Mouse (Mus musculus): ENCODE measurements at regions not wholly inside any gene's neighbourhood (a gene's known extent, or its start where the extent isn't known, plus 50 kb on each side); places are given as distances from the start of the nearest gene placed in this dataset.

DNA sequence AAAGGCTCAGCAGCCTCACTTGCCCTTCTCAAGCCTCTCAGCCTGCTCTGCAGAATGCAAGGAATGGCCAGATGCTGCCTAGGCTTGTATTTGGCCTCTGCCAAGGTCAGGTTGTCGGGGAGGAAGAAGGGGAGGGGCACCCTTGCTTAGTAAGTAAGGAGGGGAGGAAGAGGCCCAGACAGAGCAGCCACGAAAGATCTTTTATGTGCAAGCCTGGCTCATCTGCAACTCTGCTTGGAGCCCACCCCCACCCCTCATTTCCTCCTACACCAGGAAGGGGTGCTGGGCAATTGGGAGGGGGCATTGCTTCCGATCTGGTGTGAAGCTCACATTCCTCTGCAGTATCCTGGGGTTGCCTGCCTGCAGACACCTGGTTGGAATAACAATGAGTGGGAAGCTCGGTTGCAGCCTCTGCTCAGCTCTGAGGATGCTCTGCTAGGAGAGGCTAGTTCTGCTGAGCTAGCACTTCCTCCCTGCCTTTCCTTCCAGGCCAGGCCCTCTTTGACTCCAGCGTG, 1169.9 kb upstream of the A1bg start:
- Histone ChIP-seq H3K9ac (ENCODE audit: low read depth, poor library complexity, severe bottlenecking) (no peak overlapping the region), H3K27me3 (ENCODE audit: control insufficient read depth, insufficient read depth, low read length, poor library complexity, severe bottlenecking) (no peaks in the 10 kb centered on the region), H3K27ac (ENCODE audit: insufficient read depth, low read length) (peak overlapping the region; percentile 99), H3K4me3 (ENCODE audit: low read depth, low read length) (no peak overlapping the region), H3K4me1 (ENCODE audit: control insufficient read depth, insufficient read depth, low read length) (peaks cover 13% of the 10 kb centered on the region), H3K9me3 (replicated peaks; ENCODE audit: control insufficient read depth, insufficient read depth, low read length, poor library complexity, severe bottlenecking) (no peaks in the 10 kb centered on the region), H3K36me3 (ENCODE audit: control insufficient read depth, insufficient read depth, low read length, poor library complexity, severe bottlenecking) (no peaks in the 10 kb centered on the region)
- TF ChIP-seq EP300 (IDR thresholded peaks at IDR 0.05; ENCODE audit: insufficient read depth, low read depth, low read length) = peak; percentile 100
- no peak for TF ChIP-seq POLR2A (IDR thresholded peaks at IDR 0.05; ENCODE audit: insufficient read depth, low read length)

DNA sequence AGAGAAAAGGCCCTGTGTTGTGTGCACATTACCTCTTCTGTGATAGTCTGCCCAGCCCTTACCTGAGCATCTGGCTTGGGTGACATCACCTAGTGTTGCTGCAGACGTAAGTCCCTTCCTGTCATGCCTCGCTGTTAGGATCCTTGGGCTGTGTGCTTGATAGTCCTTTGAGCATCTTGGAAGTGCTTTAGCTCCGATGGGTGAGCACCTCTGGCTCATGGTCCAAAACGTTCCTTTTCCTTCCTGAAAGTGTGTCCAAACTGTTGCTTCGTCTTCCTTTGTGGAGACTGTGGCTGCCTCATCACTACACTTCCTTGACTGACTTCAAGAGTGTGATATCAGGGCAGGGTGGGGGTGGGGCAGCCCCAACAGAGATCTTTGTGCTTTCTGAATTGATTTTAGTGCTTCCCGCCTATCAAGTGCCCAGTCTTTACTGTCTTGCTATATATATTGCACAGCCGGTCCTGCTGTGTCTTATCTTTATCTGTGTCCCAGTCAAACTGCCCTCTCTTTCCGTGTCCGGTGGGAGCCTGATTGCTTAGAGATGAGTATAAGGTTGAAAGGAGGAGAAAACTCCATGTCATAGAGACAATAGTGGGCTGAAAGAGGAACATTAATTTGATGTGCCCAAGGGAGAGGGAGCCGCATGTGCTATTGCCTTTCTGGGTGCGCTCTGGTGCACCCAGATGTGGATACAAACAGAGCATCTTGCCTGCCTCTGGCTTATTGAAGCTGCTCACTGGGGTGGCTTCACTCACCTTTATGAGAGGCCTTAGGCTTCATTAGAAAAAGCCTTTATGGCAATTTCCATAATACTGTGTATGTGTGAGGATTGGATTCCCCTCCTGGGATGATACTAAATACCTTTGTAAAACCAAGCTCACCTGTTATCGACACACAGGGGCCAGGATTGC, 1169.2 kb upstream of the A1bg start:
- Histone ChIP-seq H3K36me3 (ENCODE audit: control insufficient read depth, insufficient read depth, low read length, poor library complexity, severe bottlenecking) (no peaks in the 10 kb centered on the region), H3K9me3 (replicated peaks; ENCODE audit: control insufficient read depth, insufficient read depth, low read length, poor library complexity, severe bottlenecking) (no peaks in the 10 kb centered on the region), H3K4me1 (ENCODE audit: control insufficient read depth, insufficient read depth, low read length) (peaks cover 13% of the 10 kb centered on the region), H3K9ac (ENCODE audit: low read depth, poor library complexity, severe bottlenecking) (peak overlapping the region; percentile 14; the same call in 1 of the 2 replicates), H3K27ac (ENCODE audit: insufficient read depth, low read length) (peak overlapping the region; percentile 99), H3K4me3 (ENCODE audit: low read depth, low read length) (peak overlapping the region; percentile 21), H3K27me3 (ENCODE audit: control insufficient read depth, insufficient read depth, low read length, poor library complexity, severe bottlenecking) (no peaks in the 10 kb centered on the region)
- no peak for TF ChIP-seq EP300 (IDR thresholded peaks at IDR 0.05; ENCODE audit: insufficient read depth, low read depth, low read length)
- no peak for TF ChIP-seq POLR2A (IDR thresholded peaks at IDR 0.05; ENCODE audit: insufficient read depth, low read length)
- TF ChIP-seq CTCF (IDR thresholded peaks at IDR 0.05; ENCODE audit: low read depth, low read length) = no peak

DNA sequence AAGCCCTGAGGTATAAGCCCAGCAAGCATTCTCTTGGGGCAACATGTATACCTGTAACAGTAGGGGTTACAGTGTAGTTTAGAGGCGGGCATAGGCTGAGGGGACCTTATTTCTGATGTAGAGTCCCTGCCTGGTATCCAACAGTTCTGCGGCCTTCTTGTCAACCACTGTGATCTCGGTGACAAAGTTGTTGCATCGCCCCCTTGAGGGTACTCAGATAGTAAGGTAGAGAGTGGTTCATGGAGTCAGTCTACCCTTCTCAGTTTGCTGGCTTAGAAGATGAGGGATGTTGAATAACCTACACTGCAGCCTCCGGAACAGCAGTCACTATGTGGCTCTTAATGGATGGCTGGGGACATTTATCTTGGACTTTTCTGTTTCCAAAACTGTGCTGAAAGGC, 1168.3 kb upstream of the A1bg start:
- H3K27me3 ChIP-seq (ENCODE audit: control insufficient read depth, insufficient read depth, low read length, poor library complexity, severe bottlenecking) = no peaks in the 10 kb centered on the region
- H3K9ac ChIP-seq (ENCODE audit: low read depth, poor library complexity, severe bottlenecking) = 0 out of 2 replicates have a peak overlapping the region, but pooled peaks have one; percentile 14
- no peaks in the 10 kb centered on the region for H3K36me3 ChIP-seq (ENCODE audit: control insufficient read depth, insufficient read depth, low read length, poor library complexity, severe bottlenecking)
- TF ChIP-seq POLR2A (IDR thresholded peaks at IDR 0.05; ENCODE audit: insufficient read depth, low read length) = no peak
- no peak for TF ChIP-seq EP300 (IDR thresholded peaks at IDR 0.05; ENCODE audit: insufficient read depth, low read depth, low read length)
- peak; percentile 15 for TF ChIP-seq CTCF (IDR thresholded peaks at IDR 0.05; ENCODE audit: low read depth, low read length)
- peaks cover 11% of the 10 kb centered on the region for H3K4me1 ChIP-seq (ENCODE audit: control insufficient read depth, insufficient read depth, low read length)
- H3K9me3 ChIP-seq (replicated peaks; ENCODE audit: control insufficient read depth, insufficient read depth, low read length, poor library complexity, severe bottlenecking) = no peaks in the 10 kb centered on the region
- no peak overlapping the region for H3K4me3 ChIP-seq (ENCODE audit: low read depth, low read length)
- H3K27ac ChIP-seq (ENCODE audit: insufficient read depth, low read length) = peak overlapping the region; percentile 99

DNA sequence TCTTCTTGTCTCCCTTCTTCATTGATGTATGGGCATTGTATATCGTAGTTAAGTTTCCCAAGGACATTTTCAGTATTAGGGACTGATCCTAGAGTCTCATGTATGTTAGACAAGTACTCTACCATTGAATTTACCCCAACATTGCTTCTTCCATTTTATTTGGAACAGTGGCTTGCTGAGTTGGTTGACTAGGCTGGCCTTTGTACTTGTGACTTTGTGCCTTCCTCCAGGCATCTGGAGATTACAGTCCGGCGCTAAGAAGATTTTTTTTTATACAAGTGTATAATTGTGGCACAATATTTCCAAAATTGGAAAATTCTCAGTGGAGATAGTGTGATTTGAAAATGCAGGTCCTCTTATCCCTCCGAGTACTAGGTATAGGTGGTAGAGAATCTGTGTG, 1165.5 kb upstream of the A1bg start:
- H3K27ac ChIP-seq (ENCODE audit: insufficient read depth, low read length) = peak overlapping the region; percentile 75
- H3K4me3 ChIP-seq (ENCODE audit: low read depth, low read length) = no peak overlapping the region
- no peak overlapping the region for H3K9ac ChIP-seq (ENCODE audit: low read depth, poor library complexity, severe bottlenecking)
- H3K36me3 ChIP-seq (ENCODE audit: control insufficient read depth, insufficient read depth, low read length, poor library complexity, severe bottlenecking) = peaks cover 3% of the 10 kb centered on the region; the same call in 1 of the 2 replicates
- H3K4me1 ChIP-seq (ENCODE audit: control insufficient read depth, insufficient read depth, low read length) = peaks cover 11% of the 10 kb centered on the region
- no peak for TF ChIP-seq EP300 (IDR thresholded peaks at IDR 0.05; ENCODE audit: insufficient read depth, low read depth, low read length)
- no peak for TF ChIP-seq POLR2A (IDR thresholded peaks at IDR 0.05; ENCODE audit: insufficient read depth, low read length)
- TF ChIP-seq CTCF (IDR thresholded peaks at IDR 0.05; ENCODE audit: low read depth, low read length) = no peak
- no peaks in the 10 kb centered on the region for H3K9me3 ChIP-seq (replicated peaks; ENCODE audit: control insufficient read depth, insufficient read depth, low read length, poor library complexity, severe bottlenecking)
- H3K27me3 ChIP-seq (ENCODE audit: control insufficient read depth, insufficient read depth, low read length, poor library complexity, severe bottlenecking) = no peaks in the 10 kb centered on the region

DNA sequence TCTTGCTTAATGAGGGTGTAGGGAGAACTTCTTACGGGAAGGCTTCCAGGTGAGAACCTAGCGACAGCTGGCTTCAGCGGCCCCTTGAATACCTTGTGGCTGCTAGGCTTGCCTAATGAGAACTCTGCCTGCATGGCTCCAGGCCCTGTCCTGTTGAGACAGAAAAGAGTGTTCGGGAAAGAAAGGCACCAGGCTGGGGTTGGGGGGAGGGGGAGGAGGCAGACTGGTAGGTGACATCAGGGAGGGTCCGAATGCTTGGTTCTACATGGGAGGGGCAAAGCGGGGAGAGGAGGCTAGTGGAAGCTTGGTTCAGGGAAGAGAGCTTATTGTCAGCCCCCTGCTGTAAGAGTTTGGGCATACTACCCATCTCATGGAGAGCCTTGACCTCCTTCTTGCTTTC, 1164.9 kb upstream of the A1bg start:
- H3K9ac ChIP-seq (ENCODE audit: low read depth, poor library complexity, severe bottlenecking) = no peak overlapping the region

DNA sequence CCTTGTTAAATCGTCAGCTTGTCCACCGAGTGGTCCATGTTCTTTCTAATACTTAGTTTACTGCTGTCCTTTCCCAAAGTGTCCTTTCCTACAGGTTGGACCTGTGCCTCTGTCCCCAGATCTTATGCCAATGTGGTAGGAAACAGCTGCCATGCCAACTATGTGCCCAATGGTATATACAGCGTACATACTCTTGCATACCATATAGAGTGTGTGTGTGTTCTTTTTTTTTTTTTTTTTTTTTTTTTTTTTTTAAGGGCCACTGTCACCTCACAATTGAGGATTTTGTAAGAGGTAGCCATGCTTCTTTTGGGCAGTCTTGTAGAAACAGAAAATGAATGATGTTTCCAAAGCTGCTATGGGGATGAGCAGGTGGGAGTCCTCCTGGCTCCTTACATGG, 1163.2 kb upstream of the A1bg start:
- Histone ChIP-seq H3K27me3 (ENCODE audit: control insufficient read depth, insufficient read depth, low read length, poor library complexity, severe bottlenecking) (no peaks in the 10 kb centered on the region), H3K9me3 (replicated peaks; ENCODE audit: control insufficient read depth, insufficient read depth, low read length, poor library complexity, severe bottlenecking) (no peaks in the 10 kb centered on the region), H3K27ac (ENCODE audit: insufficient read depth, low read length) (peak overlapping the region; percentile 98), H3K9ac (ENCODE audit: low read depth, poor library complexity, severe bottlenecking) (no peak overlapping the region), H3K36me3 (ENCODE audit: control insufficient read depth, insufficient read depth, low read length, poor library complexity, severe bottlenecking) (peaks cover 15% of the 10 kb centered on the region), H3K4me1 (ENCODE audit: control insufficient read depth, insufficient read depth, low read length) (peaks cover 5% of the 10 kb centered on the region), H3K4me3 (ENCODE audit: low read depth, low read length) (no peak overlapping the region)
- TF ChIP-seq CTCF (IDR thresholded peaks at IDR 0.05; ENCODE audit: low read depth, low read length) (no peak), POLR2A (IDR thresholded peaks at IDR 0.05; ENCODE audit: insufficient read depth, low read length) (no peak), EP300 (IDR thresholded peaks at IDR 0.05; ENCODE audit: insufficient read depth, low read depth, low read length) (no peak)

More for the DNA sequence above, 1164.9 kb upstream of the A1bg start:
- Histone ChIP-seq H3K36me3 (ENCODE audit: control insufficient read depth, insufficient read depth, low read length, poor library complexity, severe bottlenecking) (peaks cover 5% of the 10 kb centered on the region; the same call in 1 of the 2 replicates), H3K4me1 (ENCODE audit: control insufficient read depth, insufficient read depth, low read length) (peaks cover 11% of the 10 kb centered on the region), H3K4me3 (ENCODE audit: low read depth, low read length) (peak overlapping the region; percentile 6; the same call in 1 of the 2 replicates), H3K9me3 (replicated peaks; ENCODE audit: control insufficient read depth, insufficient read depth, low read length, poor library complexity, severe bottlenecking) (no peaks in the 10 kb centered on the region), H3K27me3 (ENCODE audit: control insufficient read depth, insufficient read depth, low read length, poor library complexity, severe bottlenecking) (no peaks in the 10 kb centered on the region), H3K27ac (ENCODE audit: insufficient read depth, low read length) (peak overlapping the region; percentile 83)
- TF ChIP-seq CTCF (IDR thresholded peaks at IDR 0.05; ENCODE audit: low read depth, low read length) = no peak
- no peak for TF ChIP-seq POLR2A (IDR thresholded peaks at IDR 0.05; ENCODE audit: insufficient read depth, low read length)
- peak; percentile 90 for TF ChIP-seq EP300 (IDR thresholded peaks at IDR 0.05; ENCODE audit: insufficient read depth, low read depth, low read length)
